31 mouse cellular contexts compared by ENCODE assay signal in the genomic region with DNA sequence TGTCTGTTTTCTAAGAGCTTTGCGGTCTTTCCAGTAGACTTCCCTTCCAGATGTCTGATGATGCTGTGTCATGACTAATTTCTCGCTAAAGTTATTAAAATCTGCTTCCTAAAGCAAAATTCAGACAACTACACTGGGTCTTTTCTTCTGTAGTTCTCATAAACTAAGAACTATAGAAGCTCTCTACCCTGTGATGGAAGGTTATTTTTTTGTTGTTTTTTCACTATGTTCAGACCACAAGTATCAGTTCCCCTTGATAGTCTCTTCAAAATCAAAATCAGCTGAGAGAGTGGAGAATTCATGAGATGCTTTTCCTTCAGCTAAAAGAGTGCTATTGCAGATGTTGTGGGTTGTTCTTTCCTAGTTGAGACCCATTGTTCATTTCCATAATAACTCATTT.
DNase-seq lines count a peak whose midpoint lies in the region; ATAC-seq and TF ChIP-seq lines count a peak whose summit lies in the region.
"Had no signal": no experiment of that assay in that cellular context is flagged by ENCODE, and none has a peak within 500 bp of the region (broad histone marks: within the 10 kb centered on the region; RNA-seq: fewer than 3 reads in every experiment).

No protein-coding gene starts in this region.

- H3K27me3 ChIP-seq in liver, postnatal 0 days (ENCODE audit: insufficient read depth, low read length): no peaks in the 10 kb centered on the region
- H3K27me3 ChIP-seq: embryonic facial prominence, embryonic 12.5 days; heart, embryonic 15.5 days; limb, embryonic 12.5 days; liver, embryonic 13.5 days; neural tube, embryonic 12.5 days had no signal

- TF ChIP-seq EP300 in liver, postnatal 0 days (IDR thresholded peaks at IDR 0.05; ENCODE audit: low read depth): no peak

- H3K4me1 ChIP-seq in liver, postnatal 0 days (ENCODE audit: insufficient read depth): no peaks in the 10 kb centered on the region
- H3K4me1 ChIP-seq: embryonic facial prominence, embryonic 12.5 days; heart, embryonic 10.5 days; heart, embryonic 15.5 days; limb, embryonic 12.5 days; liver, embryonic 13.5 days; neural tube, embryonic 12.5 days had no signal

- no peaks in the 10 kb centered on the region for H3K9me3 ChIP-seq in liver, postnatal 0 days (ENCODE audit: low read length)
- H3K9me3 ChIP-seq: embryonic facial prominence, embryonic 12.5 days; heart, embryonic 10.5 days; heart, embryonic 15.5 days; limb, embryonic 12.5 days; liver, embryonic 13.5 days; neural tube, embryonic 12.5 days had no signal

- H3K36me3 ChIP-seq in liver, postnatal 0 days (replicated peaks; ENCODE audit: insufficient read depth, low read length): no peaks in the 10 kb centered on the region
- H3K36me3 ChIP-seq: embryonic facial prominence, embryonic 12.5 days; heart, embryonic 10.5 days; heart, embryonic 15.5 days; limb, embryonic 12.5 days; liver, embryonic 13.5 days; neural tube, embryonic 12.5 days had no signal

- DNase-seq in liver, postnatal 0 days: no peak
- DNase-seq in liver: no peak
- DNase-seq in embryo, embryonic 11 days: no peak
- DNase-seq in spleen, adult 12 weeks (ENCODE audit: low spot score): no peak
- no peak for DNase-seq in frontal cortex, postnatal 10 days (ENCODE audit: low spot score in 2 of 2)
- DNase-seq: adrenal gland, adult 2 months; adrenal gland, postnatal 36 days; B cell, adult 2 months; cerebellum, adult 8-10 months; cerebellum, postnatal 25 days; kidney, postnatal 36 days; liver, embryonic 13.5 days; lung, adult 2 months; lung, postnatal 10 days; right cerebral cortex, postnatal 14 days; thymus, postnatal 4 days had no signal

- H3K4me3 ChIP-seq in liver, postnatal 0 days (ENCODE audit: low read depth, low read length): no peak overlapping the region
- H3K4me3 ChIP-seq: embryonic facial prominence, embryonic 12.5 days; heart, embryonic 10.5 days; heart, embryonic 15.5 days; layer of hippocampus, adult 2 months; left cerebral cortex, adult 2 months; limb, embryonic 12.5 days; liver, embryonic 13.5 days; myocyte; neural tube, embryonic 12.5 days had no signal

- peak; percentile 47 for ATAC-seq in liver, postnatal 0 days
- ATAC-seq in common myeloid progenitor, adult 5-6 weeks (replicated peaks; ENCODE audit: low read depth, poor library complexity, severe bottlenecking): peak; percentile 71
- ATAC-seq in megakaryocyte progenitor cell, adult 5-6 weeks (replicated peaks; ENCODE audit: poor library complexity): 0 out of 2 replicates have a peak, but pooled peaks have one; percentile 23
- ATAC-seq: activated CD4-positive, CD25-positive, alpha-beta regulatory T cell, adult 4 months; forebrain, embryonic 16.5 days; hindbrain, embryonic 16.5 days; intestine, postnatal 0 days had no signal

- no peak overlapping the region for H3K27ac ChIP-seq in liver, postnatal 0 days (ENCODE audit: low read depth)
- H3K27ac ChIP-seq: embryonic facial prominence, embryonic 12.5 days; heart, embryonic 10.5 days; heart, embryonic 15.5 days; layer of hippocampus, adult 2 months; left cerebral cortex, adult 2 months; limb, embryonic 12.5 days; liver, embryonic 13.5 days; neural tube, embryonic 12.5 days had no signal

- H3K4me2 ChIP-seq in liver, postnatal 0 days (ENCODE audit: low read depth, low read length): no peak overlapping the region
- H3K4me2 ChIP-seq: embryonic facial prominence, embryonic 12.5 days; heart, embryonic 15.5 days; limb, embryonic 12.5 days; liver, embryonic 13.5 days; midbrain, embryonic 11.5 days; neural tube, embryonic 12.5 days had no signal

- 68% methylated on average over 2 of the region's 2 CpGs for WGBS in liver, postnatal 0 days (ENCODE audit: insufficient replicate concordance)

- H3K9ac ChIP-seq in liver, postnatal 0 days (replicated peaks): no peak overlapping the region
- H3K9ac ChIP-seq: embryonic facial prominence, embryonic 12.5 days; heart, embryonic 15.5 days; limb, embryonic 12.5 days; liver, embryonic 13.5 days; neural tube, embryonic 12.5 days had no signal

- no peak for TF ChIP-seq CTCF in liver, postnatal 0 days (IDR thresholded peaks at IDR 0.05; ENCODE audit: low read depth)
